8 mouse cellular contexts compared by ENCODE assay signal in the genomic region with DNA sequence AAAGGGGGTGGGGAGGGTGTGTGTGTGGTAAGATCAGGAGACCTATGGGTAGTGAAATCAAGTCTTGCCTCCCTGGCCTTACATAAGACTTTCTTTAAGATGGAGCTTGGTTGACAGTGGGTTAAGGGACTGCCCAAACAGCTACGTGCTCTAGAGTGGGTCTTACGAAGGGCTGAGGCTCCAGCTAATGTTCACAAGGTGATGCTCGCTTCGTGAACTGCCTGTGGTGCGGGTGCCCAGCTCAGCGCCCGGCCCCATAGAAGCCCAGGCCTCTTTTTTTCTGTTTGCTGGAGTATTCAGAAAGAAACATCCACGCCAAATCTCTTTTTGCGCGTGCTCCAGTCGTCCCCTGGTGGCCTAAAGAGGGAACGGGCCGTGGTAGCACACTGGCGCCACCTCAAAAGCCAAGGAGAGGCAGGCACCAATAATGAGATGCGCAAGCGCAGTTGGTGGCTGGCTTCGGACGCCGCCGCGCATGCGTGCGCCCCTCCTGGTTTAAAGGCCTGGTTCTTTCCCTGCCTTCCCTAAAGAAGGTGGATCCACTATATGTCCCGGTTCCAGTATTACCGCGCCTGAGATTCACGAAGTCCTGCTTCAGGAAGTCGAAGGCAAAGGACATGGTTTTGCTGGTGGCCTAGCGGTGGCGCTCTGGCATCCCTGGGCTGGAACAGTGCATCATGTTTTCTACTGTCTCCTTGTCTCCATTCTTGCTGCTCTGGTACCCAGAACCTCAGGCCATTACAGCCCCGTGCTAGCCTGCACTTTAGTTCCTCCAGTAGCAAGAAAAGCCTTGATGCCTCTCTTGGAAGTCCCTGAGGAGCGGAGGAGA. TPM values are rescaled to one million over a fixed set of nuclear protein-coding genes. Genes with fewer than 3 reads are reported as not detected.
DNase-seq lines count a peak whose midpoint lies in the region; ATAC-seq and TF ChIP-seq lines count a peak whose summit lies in the region.

No protein-coding gene starts in this region.

- H3K27me3 ChIP-seq in lung, embryonic 14.5 days (ENCODE audit: insufficient read depth, low read length), result no peaks in the 10 kb centered on the region

- peak overlapping the region; percentile 17 to 52 for H3K4me3 ChIP-seq in ES-E14 (ENCODE audit: insufficient read depth in 1 of 2, low read depth in 1 of 2, low read length in 2 of 2, poor library complexity in 1 of 2, severe bottlenecking in 1 of 2)
- peak overlapping the region; percentile 22; the same call in 1 of the 2 replicates for H3K4me3 ChIP-seq in lung, embryonic 14.5 days (ENCODE audit: low read depth, low read length)
- H3K4me3 ChIP-seq in olfactory bulb, adult 2 months (ENCODE audit: insufficient read depth, low read depth, low read length), result peak overlapping the region; percentile 28

- H3K4me1 ChIP-seq in ES-E14 (ENCODE audit: control insufficient read depth in 2 of 2, insufficient read depth in 2 of 2, low read length in 2 of 2, poor library complexity in 1 of 2), result peaks cover 2 to 21% of the 10 kb centered on the region in 2 experiments; a peak in 3 of 4 replicates
- peaks cover 4% of the 10 kb centered on the region; the same call in 1 of the 2 replicates for H3K4me1 ChIP-seq in lung, embryonic 14.5 days (ENCODE audit: insufficient read depth)
- H3K4me1 ChIP-seq in olfactory bulb, adult 2 months (ENCODE audit: control insufficient read depth, insufficient read depth, low read length), result peaks cover 20% of the 10 kb centered on the region

- peak overlapping the region; percentile 44 for H3K9ac ChIP-seq in ES-E14 (ENCODE audit: insufficient read depth, low read depth, low read length, poor library complexity, severe bottlenecking)
- peak overlapping the region; percentile 50 for H3K9ac ChIP-seq in lung, embryonic 14.5 days

- peak; percentile 90 for DNase-seq in ES-E14 (ENCODE audit: low read depth, low spot score)
- DNase-seq in cerebellum, adult 9-10 months, result peak; percentile 97
- DNase-seq in forelimb bud, embryonic 11.5 days (ENCODE audit: low read depth, low spot score), result peak; percentile 95
- peak; percentile 94 to 98 for DNase-seq in layer of hippocampus, adult 8-10 months (ENCODE audit: low spot score in 2 of 2)
- DNase-seq in lung, embryonic 14.5 days, result peak; percentile 97
- DNase-seq in thymus, adult 18-20 months, result peak; percentile 63

- peak; percentile 80 for TF ChIP-seq POLR2A in olfactory bulb, adult 2 months (IDR thresholded peaks at IDR 0.05; ENCODE audit: insufficient read depth, low read depth, low read length)

- peaks cover 32% of the 10 kb centered on the region for H3K36me3 ChIP-seq in ES-E14 (ENCODE audit: control insufficient read depth, insufficient read depth, low read length, poor library complexity, severe bottlenecking)
- H3K36me3 ChIP-seq in lung, embryonic 14.5 days (ENCODE audit: insufficient read depth), result peaks cover 38% of the 10 kb centered on the region

- peak; percentile 83 to 87 for ATAC-seq in hematopoietic stem cell, adult 5-6 weeks (replicated peaks in 1 of 2; ENCODE audit: insufficient read depth in 1 of 2, low FRiP score in 2 of 2, low TSS enrichment in 1 of 2, low read depth in 1 of 2, poor library complexity in 2 of 2, severe bottlenecking in 2 of 2)
- peak; percentile 85 for ATAC-seq in lung, embryonic 14.5 days (ENCODE audit: insufficient read depth)

- peak overlapping the region; percentile 56; the same call in 1 of the 2 replicates for H3K27ac ChIP-seq in ES-E14 (ENCODE audit: insufficient read depth, low read depth, low read length, poor library complexity, severe bottlenecking)
- H3K27ac ChIP-seq in lung, embryonic 14.5 days (ENCODE audit: low read depth), result peak overlapping the region; percentile 75; the same call in 1 of the 2 replicates
- peak overlapping the region; percentile 72 for H3K27ac ChIP-seq in olfactory bulb, adult 2 months (ENCODE audit: insufficient read depth, low read depth, low read length)

- WGBS in lung, embryonic 14.5 days, result 9% methylated on average over 32 of the region's 32 CpGs
- 6% methylated on average over 32 of the region's 32 CpGs for whole genome bisulfite sequencing in olfactory bulb, adult 2 months

- H3K4me2 ChIP-seq in lung, embryonic 14.5 days, result peak overlapping the region; percentile 54

- TF ChIP-seq CTCF in lung, embryonic 14.5 days (IDR thresholded peaks at IDR 0.05; ENCODE audit: low read depth), result peak; percentile 99
- TF ChIP-seq CTCF in olfactory bulb, adult 2 months (IDR thresholded peaks at IDR 0.05; ENCODE audit: insufficient read depth, low read depth, low read length), result peak; percentile 92

- H3K9me3 ChIP-seq in ES-E14 (ENCODE audit: control insufficient read depth, insufficient read depth, low read depth, low read length), result no peaks in the 10 kb centered on the region
- H3K9me3 ChIP-seq in lung, embryonic 14.5 days (ENCODE audit: low read depth, low read length), result no peaks in the 10 kb centered on the region

- in situ Hi-C loops in ES-E14 (cut with MboI; ENCODE audit: low sequenced_read_pairs in 2 of 2, unreplicated experiment in 2 of 2), result no loop called here

TF ChIP-seq in ES-E14, 5 proteins besides CTCF, POLR2A, EP300 and RAD21:
- no peak for TF ChIP-seq CHD2 (IDR thresholded peaks at IDR 0.05; ENCODE audit: low read depth, low read length)
- no peak for TF ChIP-seq MAFK (IDR thresholded peaks at IDR 0.05; ENCODE audit: insufficient read depth, low read depth, low read length)
- 0 out of 2 replicates have a peak, but pooled peaks have one; percentile 27 for TF ChIP-seq HCFC1 (IDR thresholded peaks at IDR 0.05; ENCODE audit: borderline replicate concordance, insufficient read depth, low read length)
- TF ChIP-seq ZC3H11A (IDR thresholded peaks at IDR 0.05; ENCODE audit: borderline replicate concordance, low read depth, low read length), result 0 out of 2 replicates have a peak, but pooled peaks have one; percentile 41
- peak; percentile 76 for TF ChIP-seq ZNF384 (IDR thresholded peaks at IDR 0.05; ENCODE audit: low read depth, low read length)

RNA-seq across cellular contexts. Expression of gene Rpn1, which starts 21.7 kb away (rescaled TPM):
- 376 and 602 TPM in 2 replicates for total RNA-seq in ES-E14 (2012; rRNA removed)
- 120 and 155 TPM in 2 replicates for total RNA-seq in hematopoietic stem cell, adult 5-6 weeks (2017)
- total RNA-seq in layer of hippocampus, adult 8-10 months (2022), result 100 to 1,000 TPM; 164 to 216 (median 188) TPM
- 437 and 440 TPM in 2 replicates for polyA plus RNA-seq in lung, embryonic 14.5 days (2014; fragmentation: Nextera tagmentation; extraction: Ambion mirVana)
- not detected in 2 replicates for polyA plus RNA-seq in olfactory bulb, adult 2 months (2012; ENCODE audit: insufficient read depth, insufficient read length, low replicate concordance, missing spikeins)

Comparison
In these comparisons a context has a peak if more than half of its experiments do, and no peak if none do; other contexts are left out.
1. Peak in every context shown above with its lines: DNase-seq, ATAC-seq, H3K4me3 ChIP-seq and H3K27ac ChIP-seq.